27 mouse cellular contexts compared by ENCODE assay signal in genomic region chr8:29777081-29777785, GRCm38 (mm10).
A peak's percentile ranks its signal among the peaks of the same experiment; 100 is the strongest.
DNase-seq lines count a peak whose midpoint lies in the region; ATAC-seq and TF ChIP-seq lines count a peak whose summit lies in the region.
"Had no signal": no experiment of that assay in that cellular context is flagged by ENCODE, and none has a peak within 500 bp of the region (broad histone marks: within the 10 kb centered on the region; RNA-seq: fewer than 3 reads in every experiment).

No protein-coding gene starts in this region.

- H3K9me3 ChIP-seq in forebrain, embryonic 14.5 days (replicated peaks; ENCODE audit: control insufficient read depth, low read length): no peaks in the 10 kb centered on the region
- H3K9me3 ChIP-seq in forebrain, embryonic 10.5 days: no peaks in the 10 kb centered on the region
- H3K9me3 ChIP-seq in hindbrain, postnatal 0 days (ENCODE audit: low read length): no peaks in the 10 kb centered on the region
- no peaks in the 10 kb centered on the region for H3K9me3 ChIP-seq in hindbrain, embryonic 13.5 days
- H3K9me3 ChIP-seq: G1E; hindbrain, embryonic 15.5 days; intestine, embryonic 15.5 days; limb, embryonic 13.5 days; liver, embryonic 12.5 days; midbrain, embryonic 12.5 days; stomach, embryonic 15.5 days had no signal

- no peak for ATAC-seq in forebrain, embryonic 14.5 days
- no peak for ATAC-seq in hindbrain, postnatal 0 days
- no peak for ATAC-seq in hindbrain, embryonic 13.5 days (ENCODE audit: low FRiP score)
- ATAC-seq: intestine, embryonic 15.5 days; liver, embryonic 12.5 days; Patski had no signal

- no peak overlapping the region; the same call in 1 of the 2 replicates for H3K4me2 ChIP-seq in forebrain, embryonic 14.5 days (ENCODE audit: low read length)
- H3K4me2 ChIP-seq in hindbrain, postnatal 0 days (ENCODE audit: low read depth, low read length): no peak overlapping the region
- no peak overlapping the region for H3K4me2 ChIP-seq in hindbrain, embryonic 13.5 days
- H3K4me2 ChIP-seq: heart, embryonic 11.5 days; hindbrain, embryonic 15.5 days; intestine, embryonic 15.5 days; limb, embryonic 13.5 days; liver, embryonic 12.5 days; midbrain, embryonic 12.5 days; stomach, embryonic 15.5 days had no signal

- no peaks in the 10 kb centered on the region for H3K4me1 ChIP-seq in forebrain, embryonic 14.5 days (ENCODE audit: control insufficient read depth, insufficient read depth, low read length)
- no peaks in the 10 kb centered on the region for H3K4me1 ChIP-seq in forebrain, embryonic 10.5 days
- no peaks in the 10 kb centered on the region for H3K4me1 ChIP-seq in hindbrain, postnatal 0 days (ENCODE audit: insufficient read depth, low read length)
- no peaks in the 10 kb centered on the region for H3K4me1 ChIP-seq in hindbrain, embryonic 13.5 days (replicated peaks)
- H3K4me1 ChIP-seq: hindbrain, embryonic 15.5 days; intestine, embryonic 15.5 days; limb, embryonic 13.5 days; liver, embryonic 12.5 days; midbrain, embryonic 12.5 days; stomach, embryonic 15.5 days had no signal

- no peaks in the 10 kb centered on the region for H3K36me3 ChIP-seq in forebrain, embryonic 14.5 days (ENCODE audit: control insufficient read depth, insufficient read depth, low read length)
- no peaks in the 10 kb centered on the region for H3K36me3 ChIP-seq in forebrain, embryonic 10.5 days (replicated peaks)
- H3K36me3 ChIP-seq in hindbrain, postnatal 0 days (ENCODE audit: insufficient read depth, low read length): no peaks in the 10 kb centered on the region
- H3K36me3 ChIP-seq in hindbrain, embryonic 13.5 days: no peaks in the 10 kb centered on the region
- H3K36me3 ChIP-seq: G1E; hindbrain, embryonic 15.5 days; intestine, embryonic 15.5 days; limb, embryonic 13.5 days; liver, embryonic 12.5 days; midbrain, embryonic 12.5 days; stomach, embryonic 15.5 days had no signal

- H3K9ac ChIP-seq in forebrain, embryonic 14.5 days (ENCODE audit: low read length): peak overlapping the region; percentile 17; the same call in 1 of the 2 replicates
- no peak overlapping the region for H3K9ac ChIP-seq in hindbrain, postnatal 0 days (replicated peaks; ENCODE audit: low read length)
- no peak overlapping the region for H3K9ac ChIP-seq in hindbrain, embryonic 13.5 days
- H3K9ac ChIP-seq: hindbrain, embryonic 15.5 days; intestine, embryonic 15.5 days; limb, embryonic 13.5 days; liver, embryonic 12.5 days; midbrain, embryonic 12.5 days; stomach, embryonic 15.5 days had no signal

- DNase-seq in forebrain, embryonic 14.5 days (ENCODE audit: low spot score): peak; percentile 62
- no peak for DNase-seq in forebrain, embryonic 10.5 days (ENCODE audit: extremely low spot score, low spot score)
- DNase-seq in hindbrain, postnatal 0 days (ENCODE audit: low spot score): peak; percentile 30
- peak; percentile 14 for DNase-seq in right cerebral cortex, postnatal 4 days
- no peak for DNase-seq in right cerebral cortex, postnatal 14 days
- DNase-seq in adrenal gland, adult 8-10 months: no peak
- DNase-seq: B cell, adult 2 months; cerebellum, adult 8-10 months; gastrocnemius, postnatal 14 days; heart, adult 11 months; kidney, adult 8-10 months; kidney, postnatal 10 days; lung, adult 18-20 months; lung, postnatal 10 days; thymus, postnatal 25 days had no signal

- H3K4me3 ChIP-seq in forebrain, embryonic 14.5 days (ENCODE audit: low read depth, low read length): no peak overlapping the region
- H3K4me3 ChIP-seq in forebrain, embryonic 10.5 days: no peak overlapping the region
- H3K4me3 ChIP-seq in hindbrain, postnatal 0 days (ENCODE audit: low read length): no peak overlapping the region
- H3K4me3 ChIP-seq in hindbrain, embryonic 13.5 days: no peak overlapping the region
- H3K4me3 ChIP-seq: hindbrain, embryonic 15.5 days; intestine, embryonic 15.5 days; limb, embryonic 13.5 days; liver, embryonic 12.5 days; midbrain, embryonic 12.5 days; myocyte; stomach, embryonic 15.5 days had no signal

- H3K27ac ChIP-seq in forebrain, embryonic 14.5 days (ENCODE audit: low read depth, low read length): no peak overlapping the region
- H3K27ac ChIP-seq in forebrain, embryonic 10.5 days: no peak overlapping the region
- H3K27ac ChIP-seq in hindbrain, postnatal 0 days: no peak overlapping the region
- no peak overlapping the region for H3K27ac ChIP-seq in hindbrain, embryonic 13.5 days
- H3K27ac ChIP-seq: hindbrain, embryonic 15.5 days; intestine, embryonic 15.5 days; limb, embryonic 13.5 days; liver, embryonic 12.5 days; midbrain, embryonic 12.5 days; stomach, embryonic 15.5 days had no signal

- TF ChIP-seq CTCF in hindbrain, postnatal 0 days (IDR thresholded peaks at IDR 0.05; ENCODE audit: low read depth): no peak

- 44% methylated on average over 5 of the region's 5 CpGs for WGBS in forebrain, embryonic 14.5 days
- WGBS in forebrain, embryonic 10.5 days: 75% methylated on average over 5 of the region's 5 CpGs
- WGBS in hindbrain, postnatal 0 days: 70% methylated on average over 5 of the region's 5 CpGs
- WGBS in hindbrain, embryonic 13.5 days: 72% methylated on average over 5 of the region's 5 CpGs

- H3K27me3 ChIP-seq in forebrain, embryonic 14.5 days (replicated peaks; ENCODE audit: control insufficient read depth, insufficient read depth, low read length): no peaks in the 10 kb centered on the region
- H3K27me3 ChIP-seq in forebrain, embryonic 10.5 days (ENCODE audit: poor library complexity, severe bottlenecking): no peaks in the 10 kb centered on the region
- no peaks in the 10 kb centered on the region for H3K27me3 ChIP-seq in hindbrain, postnatal 0 days (ENCODE audit: insufficient read depth, low read length)
- H3K27me3 ChIP-seq in hindbrain, embryonic 13.5 days: no peaks in the 10 kb centered on the region
- H3K27me3 ChIP-seq: CH12.LX; hindbrain, embryonic 15.5 days; intestine, embryonic 15.5 days; limb, embryonic 13.5 days; liver, embryonic 12.5 days; midbrain, embryonic 12.5 days; Patski; stomach, embryonic 15.5 days had no signal

Comparison
In these comparisons a context has a peak if more than half of its experiments do, and no peak if none do; other contexts are left out.
1. DNase-seq: peak in forebrain, embryonic 14.5 days (single experiment), hindbrain, postnatal 0 days (single experiment) and right cerebral cortex, postnatal 4 days (single experiment); none in forebrain, embryonic 10.5 days (single experiment), right cerebral cortex, postnatal 14 days (single experiment) and adrenal gland, adult 8-10 months (single experiment).